Comparison of ENCODE assay signal across 14 mouse cellular contexts in the genomic region with DNA sequence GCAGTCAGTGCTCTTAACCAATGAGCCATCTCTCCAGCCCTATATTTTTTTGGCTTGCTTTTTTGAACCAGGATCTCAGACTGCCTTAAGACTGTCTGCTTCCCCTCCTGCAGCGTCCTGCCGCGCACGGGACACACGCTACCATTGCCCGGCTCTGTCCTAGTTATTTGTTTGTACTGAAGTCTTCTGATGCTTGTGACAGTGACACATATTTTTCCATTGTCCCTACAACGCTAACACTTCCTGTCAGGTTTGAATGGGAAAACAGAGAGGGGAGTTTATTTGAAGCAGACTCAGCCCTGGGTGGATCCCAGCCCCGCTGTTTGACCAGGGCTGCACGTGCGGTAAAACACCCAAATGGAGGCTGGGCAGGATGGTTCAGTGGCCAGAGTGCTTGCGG. TPM values are rescaled to one million over a fixed set of nuclear protein-coding genes. Genes with fewer than 3 reads are reported as not detected.
DNase-seq lines count a peak whose midpoint lies in the region; ATAC-seq and TF ChIP-seq lines count a peak whose summit lies in the region.
"Had no signal": no experiment of that assay in that cellular context is flagged by ENCODE, and none has a peak within 500 bp of the region (broad histone marks: within the 10 kb centered on the region; RNA-seq: fewer than 3 reads in every experiment).

No protein-coding gene starts in this region.

- peaks cover 68% of the 10 kb centered on the region for H3K36me3 ChIP-seq in hindbrain, embryonic 10.5 days
- H3K36me3 ChIP-seq in hindbrain, embryonic 11.5 days (ENCODE audit: control insufficient read depth, insufficient read depth, low read length) = 0 out of 2 replicates have a peak, but pooled peaks cover 4% of the 10 kb centered on the region
- peaks cover 26% of the 10 kb centered on the region for H3K36me3 ChIP-seq in lung, embryonic 14.5 days (ENCODE audit: insufficient read depth)
- H3K36me3 ChIP-seq in heart, embryonic 16.5 days (ENCODE audit: control insufficient read depth, insufficient read depth) = no peaks in the 10 kb centered on the region
- 0 out of 2 replicates have a peak, but pooled peaks cover 3% of the 10 kb centered on the region for H3K36me3 ChIP-seq in thymus, adult 2 months (ENCODE audit: control insufficient read depth, insufficient read depth, low read length)

- DNase-seq in hindbrain, embryonic 10.5 days (ENCODE audit: low spot score) = no peak
- no peak for DNase-seq in hindbrain, embryonic 11.5 days (ENCODE audit: low spot score)
- DNase-seq in lung, embryonic 14.5 days = peak; percentile 33
- DNase-seq in lung, adult 2 months = no peak
- DNase-seq in lung, postnatal 10 days = peak; percentile 60
- DNase-seq in cerebellum, postnatal 4 days (ENCODE audit: low spot score in 2 of 2) = no peak
- no peak for DNase-seq in thymus, adult 2 months
- DNase-seq: adrenal gland, postnatal 14 days; cerebellum, adult 11-12 months; forebrain, postnatal 0 days; liver; right cerebral cortex, postnatal 4 days had no signal

- H3K9ac ChIP-seq in hindbrain, embryonic 11.5 days (ENCODE audit: low read depth, low read length) = no peak overlapping the region
- no peak overlapping the region for H3K9ac ChIP-seq in lung, embryonic 14.5 days
- no peak overlapping the region for H3K9ac ChIP-seq in heart, embryonic 16.5 days (ENCODE audit: low read length)
- H3K9ac ChIP-seq: forebrain, postnatal 0 days had no signal

- H3K4me1 ChIP-seq in hindbrain, embryonic 10.5 days (replicated peaks) = peaks cover 50% of the 10 kb centered on the region
- peaks cover 15% of the 10 kb centered on the region for H3K4me1 ChIP-seq in hindbrain, embryonic 11.5 days (replicated peaks; ENCODE audit: control insufficient read depth, insufficient read depth, low read length)
- no peaks in the 10 kb centered on the region for H3K4me1 ChIP-seq in lung, embryonic 14.5 days (ENCODE audit: insufficient read depth)
- 0 out of 2 replicates have a peak, but pooled peaks cover 5% of the 10 kb centered on the region for H3K4me1 ChIP-seq in lung, adult 2 months (ENCODE audit: control insufficient read depth, insufficient read depth, low read length)
- no peaks in the 10 kb centered on the region for H3K4me1 ChIP-seq in heart, embryonic 16.5 days (ENCODE audit: control insufficient read depth, insufficient read depth, low read length)
- no peaks in the 10 kb centered on the region for H3K4me1 ChIP-seq in thymus, adult 2 months (replicated peaks; ENCODE audit: control insufficient read depth, insufficient read depth, low read length)

- TF ChIP-seq POLR2A in lung, adult 2 months (IDR thresholded peaks at IDR 0.05; ENCODE audit: borderline replicate concordance, extremely low read depth, low read depth, low read length) = no peak
- no peak for TF ChIP-seq POLR2A in thymus, adult 2 months (IDR thresholded peaks at IDR 0.05; ENCODE audit: control insufficient read depth, extremely low read depth, insufficient read depth, low read length, poor library complexity)

- no peak for TF ChIP-seq CTCF in lung, embryonic 14.5 days (IDR thresholded peaks at IDR 0.05; ENCODE audit: low read depth)
- no peak for TF ChIP-seq CTCF in lung, adult 2 months (IDR thresholded peaks at IDR 0.05; ENCODE audit: insufficient read depth, low read length)
- no peak for TF ChIP-seq CTCF in thymus, adult 2 months (IDR thresholded peaks at IDR 0.05; ENCODE audit: borderline replicate concordance, control insufficient read depth, extremely low read depth, insufficient read depth, low read length, poor library complexity)

- no peak overlapping the region for H3K4me3 ChIP-seq in hindbrain, embryonic 10.5 days
- no peak overlapping the region for H3K4me3 ChIP-seq in hindbrain, embryonic 11.5 days (ENCODE audit: low read depth, low read length)
- H3K4me3 ChIP-seq in lung, embryonic 14.5 days (ENCODE audit: low read depth, low read length) = no peak overlapping the region
- H3K4me3 ChIP-seq in lung, adult 2 months (replicated peaks; ENCODE audit: extremely low read depth, low read depth, low read length) = no peak overlapping the region
- H3K4me3 ChIP-seq in heart, embryonic 16.5 days (ENCODE audit: low read length) = no peak overlapping the region
- H3K4me3 ChIP-seq in thymus, adult 2 months (ENCODE audit: control insufficient read depth, insufficient read depth, low read length) = no peak overlapping the region

- ATAC-seq in hindbrain, embryonic 11.5 days (ENCODE audit: low FRiP score) = no peak
- no peak for ATAC-seq in lung, embryonic 14.5 days (ENCODE audit: insufficient read depth)
- ATAC-seq in heart, embryonic 16.5 days (replicated peaks; ENCODE audit: extremely low read depth, insufficient read depth, low FRiP score) = no peak
- ATAC-seq: forebrain, postnatal 0 days had no signal

- peak overlapping the region; percentile 45; the same call in 1 of the 2 replicates for H3K27ac ChIP-seq in hindbrain, embryonic 10.5 days
- no peak overlapping the region for H3K27ac ChIP-seq in hindbrain, embryonic 11.5 days (ENCODE audit: low read depth, low read length)
- peak overlapping the region; percentile 77 for H3K27ac ChIP-seq in lung, embryonic 14.5 days (ENCODE audit: low read depth)
- H3K27ac ChIP-seq in heart, embryonic 16.5 days (ENCODE audit: low read length) = peak overlapping the region; percentile 84
- H3K27ac ChIP-seq in thymus, adult 2 months (ENCODE audit: control insufficient read depth, insufficient read depth, low read length) = no peak overlapping the region

- WGBS in hindbrain, embryonic 10.5 days = 90% methylated on average over 11 of the region's 11 CpGs
- 93% methylated on average over 11 of the region's 11 CpGs for WGBS in hindbrain, embryonic 11.5 days
- WGBS in lung, embryonic 14.5 days = 76% methylated on average over 11 of the region's 11 CpGs
- 56% methylated on average over 11 of the region's 11 CpGs for WGBS in lung, adult 2 months
- WGBS in heart, embryonic 16.5 days = 73% methylated on average over 11 of the region's 11 CpGs
- WGBS in thymus, adult 2 months = 98% methylated on average over 11 of the region's 11 CpGs

- no peaks in the 10 kb centered on the region for H3K9me3 ChIP-seq in hindbrain, embryonic 10.5 days
- H3K9me3 ChIP-seq in hindbrain, embryonic 11.5 days (ENCODE audit: control insufficient read depth, low read length) = no peaks in the 10 kb centered on the region
- H3K9me3 ChIP-seq in lung, embryonic 14.5 days (ENCODE audit: low read depth, low read length) = no peaks in the 10 kb centered on the region
- no peaks in the 10 kb centered on the region for H3K9me3 ChIP-seq in heart, embryonic 16.5 days (replicated peaks; ENCODE audit: control insufficient read depth, low read length)

- H3K27me3 ChIP-seq in hindbrain, embryonic 10.5 days (ENCODE audit: insufficient read depth, poor library complexity, severe bottlenecking) = no peaks in the 10 kb centered on the region
- no peaks in the 10 kb centered on the region for H3K27me3 ChIP-seq in hindbrain, embryonic 11.5 days (ENCODE audit: control insufficient read depth, insufficient read depth, low read length)
- no peaks in the 10 kb centered on the region for H3K27me3 ChIP-seq in lung, embryonic 14.5 days (ENCODE audit: insufficient read depth, low read length)
- no peaks in the 10 kb centered on the region for H3K27me3 ChIP-seq in heart, embryonic 16.5 days (ENCODE audit: control insufficient read depth, insufficient read depth, low read length)
- H3K27me3 ChIP-seq in thymus, adult 2 months (ENCODE audit: control insufficient read depth, insufficient read depth, low read length) = no peaks in the 10 kb centered on the region

- H3K4me2 ChIP-seq in hindbrain, embryonic 11.5 days (replicated peaks; ENCODE audit: low read depth, low read length) = no peak overlapping the region
- H3K4me2 ChIP-seq in lung, embryonic 14.5 days = no peak overlapping the region
- H3K4me2 ChIP-seq in heart, embryonic 16.5 days (ENCODE audit: low read depth, low read length) = peak overlapping the region; percentile 34

RNA-seq across cellular contexts. Expression of a gene that starts 12.1 kb away (rescaled TPM):
- polyA plus RNA-seq in hindbrain, embryonic 10.5 days (2016; fragmentation: Nextera tagmentation; extraction: Ambion mirVana) = 1.0 and 2.4 TPM in 2 replicates
- 0.59 and 0.69 TPM in 2 replicates for polyA plus RNA-seq in hindbrain, embryonic 11.5 days (2014; fragmentation: Nextera tagmentation; extraction: Ambion mirVana)
- polyA plus RNA-seq in lung, embryonic 14.5 days (2014; fragmentation: Nextera tagmentation; extraction: Ambion mirVana) = 5.0 and 6.1 TPM in 2 replicates
- polyA plus RNA-seq in lung, adult 2 months (2012; rRNA removed) = 4.0 and 4.8 TPM in 2 replicates
- 1.8 and 1.9 TPM in 2 replicates for polyA plus RNA-seq in heart, embryonic 16.5 days (2015; fragmentation: Nextera tagmentation; extraction: Ambion mirVana)
- polyA plus RNA-seq in thymus, adult 2 months (2012; rRNA removed) = 6.6 and 6.8 TPM in 2 replicates

RNA-seq across cellular contexts. Expression of a gene that starts 15.4 kb away (rescaled TPM):
- polyA plus RNA-seq in hindbrain, embryonic 10.5 days (2016; fragmentation: Nextera tagmentation; extraction: Ambion mirVana) = 142 and 175 TPM in 2 replicates
- polyA plus RNA-seq in hindbrain, embryonic 11.5 days (2014; fragmentation: Nextera tagmentation; extraction: Ambion mirVana) = 129 and 132 TPM in 2 replicates
- polyA plus RNA-seq in lung, embryonic 14.5 days (2014; fragmentation: Nextera tagmentation; extraction: Ambion mirVana) = 68.1 and 72.4 TPM in 2 replicates
- 34.2 and 38.5 TPM in 2 replicates for polyA plus RNA-seq in lung, adult 2 months (2012; rRNA removed)
- polyA plus RNA-seq in heart, embryonic 16.5 days (2015; fragmentation: Nextera tagmentation; extraction: Ambion mirVana) = 59.6 and 67.6 TPM in 2 replicates
- polyA plus RNA-seq in thymus, adult 2 months (2012; rRNA removed) = 63.7 and 87.8 TPM in 2 replicates

RNA-seq across cellular contexts. Expression of a gene that starts 18.0 kb away (rescaled TPM):
- 0.10 TPM in 1 of 2 replicates, not detected in the other for polyA plus RNA-seq in hindbrain, embryonic 10.5 days (2016; fragmentation: Nextera tagmentation; extraction: Ambion mirVana)
- 0.13 TPM in 1 of 2 replicates, not detected in the other for polyA plus RNA-seq in hindbrain, embryonic 11.5 days (2014; fragmentation: Nextera tagmentation; extraction: Ambion mirVana)
- 0.11 TPM in 1 of 2 replicates, not detected in the other for polyA plus RNA-seq in lung, embryonic 14.5 days (2014; fragmentation: Nextera tagmentation; extraction: Ambion mirVana)
- 0.20 TPM in 1 of 2 replicates, not detected in the other for polyA plus RNA-seq in lung, adult 2 months (2012; rRNA removed)
- polyA plus RNA-seq in heart, embryonic 16.5 days (2015; fragmentation: Nextera tagmentation; extraction: Ambion mirVana) = 2.9 and 7.9 TPM in 2 replicates
- 23.4 and 30.1 TPM in 2 replicates for polyA plus RNA-seq in thymus, adult 2 months (2012; rRNA removed)
- polyA plus RNA-seq: embryonic facial prominence, embryonic 14.5 days had no signal

RNA-seq across cellular contexts. Expression of a gene that starts 31.7 kb away (rescaled TPM):
- polyA plus RNA-seq in hindbrain, embryonic 10.5 days (2016; fragmentation: Nextera tagmentation; extraction: Ambion mirVana) = 1.7 and 1.8 TPM in 2 replicates
- polyA plus RNA-seq in hindbrain, embryonic 11.5 days (2014; fragmentation: Nextera tagmentation; extraction: Ambion mirVana) = 1.5 TPM in 2 replicates
- 12.2 and 12.4 TPM in 2 replicates for polyA plus RNA-seq in lung, embryonic 14.5 days (2014; fragmentation: Nextera tagmentation; extraction: Ambion mirVana)
- polyA plus RNA-seq in lung, adult 2 months (2012; rRNA removed) = 65.8 and 72.7 TPM in 2 replicates
- 22.6 and 26.7 TPM in 2 replicates for polyA plus RNA-seq in heart, embryonic 16.5 days (2015; fragmentation: Nextera tagmentation; extraction: Ambion mirVana)
- polyA plus RNA-seq in thymus, adult 2 months (2012; rRNA removed) = 15.9 and 17.1 TPM in 2 replicates

RNA-seq across cellular contexts. Expression of a gene that starts 42.0 kb away (rescaled TPM):
- 124 and 136 TPM in 2 replicates for polyA plus RNA-seq in hindbrain, embryonic 10.5 days (2016; fragmentation: Nextera tagmentation; extraction: Ambion mirVana)
- 79.4 and 80.5 TPM in 2 replicates for polyA plus RNA-seq in hindbrain, embryonic 11.5 days (2014; fragmentation: Nextera tagmentation; extraction: Ambion mirVana)
- 107 and 123 TPM in 2 replicates for polyA plus RNA-seq in lung, embryonic 14.5 days (2014; fragmentation: Nextera tagmentation; extraction: Ambion mirVana)
- 103 and 134 TPM in 2 replicates for polyA plus RNA-seq in lung, adult 2 months (2012; rRNA removed)
- 56.0 and 57.4 TPM in 2 replicates for polyA plus RNA-seq in heart, embryonic 16.5 days (2015; fragmentation: Nextera tagmentation; extraction: Ambion mirVana)
- 375 and 472 TPM in 2 replicates for polyA plus RNA-seq in thymus, adult 2 months (2012; rRNA removed)

Comparison
In these comparisons a context has a peak if more than half of its experiments do, and no peak if none do; other contexts are left out.
1. DNase-seq: peak in lung, embryonic 14.5 days (single experiment) and lung, postnatal 10 days (single experiment); none in hindbrain, embryonic 10.5 days (single experiment), hindbrain, embryonic 11.5 days (single experiment), lung, adult 2 months (single experiment), cerebellum, postnatal 4 days (0 of 2) and thymus, adult 2 months (single experiment).
2. H3K27ac ChIP-seq: peak in hindbrain, embryonic 10.5 days (single experiment), lung, embryonic 14.5 days (single experiment) and heart, embryonic 16.5 days (single experiment); none in hindbrain, embryonic 11.5 days (single experiment) and thymus, adult 2 months (single experiment).